Mouse (Mus musculus) neural tube, embryonic 15.5 days (tissue): ENCODE measurements around the gene Khdc1b. TPM values are rescaled to one million over a fixed set of nuclear protein-coding genes. Genes with fewer than 3 reads are reported as not detected.

Experiments
- ATAC-seq: fragments of 200-750 bp; cut with Nextera tagmentation; 2 replicates; pipeline ENCODE4 v1.8.0; 2017; ENCODE audit warnings: mild to moderate bottlenecking, moderate TSS enrichment, moderate library complexity; ENCODE audit not compliant: low FRiP score
- H3K27ac ChIP-seq: fragments of 300-500 bp; sonication (generic); replicated peaks from 2 replicates; pipeline ENCODE4 v1.5.1; 2015; ENCODE audit warnings: mild to moderate bottlenecking, inconsistent platforms
- H3K27me3 ChIP-seq: fragments of 300-500 bp; sonication (generic); replicated peaks from 2 replicates; pipeline ENCODE4 v1.6.1; 2015; ENCODE audit warnings: inconsistent platforms
- H3K36me3 ChIP-seq: fragments of 300-500 bp; sonication (generic); 2 replicates; pipeline ENCODE4 v1.6.1; 2015; ENCODE audit warnings: inconsistent platforms
- H3K4me1 ChIP-seq: fragments of 300-500 bp; sonication (generic); 2 replicates; pipeline ENCODE4 v1.6.1; 2015; ENCODE audit warnings: inconsistent platforms
- H3K4me2 ChIP-seq: fragments of 300-500 bp; sonication (generic); 2 replicates; pipeline ENCODE4 v1.6.1; 2015; ENCODE audit warnings: inconsistent platforms, mild to moderate bottlenecking, moderate library complexity
- H3K4me3 ChIP-seq: fragments of 300-500 bp; sonication (generic); replicated peaks from 2 replicates; pipeline ENCODE4 v1.5.1; 2015; ENCODE audit warnings: mild to moderate bottlenecking, inconsistent platforms
- H3K9ac ChIP-seq: fragments of 300-500 bp; sonication (generic); replicated peaks from 2 replicates; pipeline ENCODE4 v1.6.1; 2015; ENCODE audit warnings: mild to moderate bottlenecking, inconsistent platforms
- H3K9me3 ChIP-seq: fragments of 300-500 bp; sonication (generic); replicated peaks from 2 replicates; pipeline ENCODE4 v1.6.1; 2016; ENCODE audit warnings: inconsistent platforms
- WGBS: fragments of 180-500 bp; shearing (Covaris S2); methylation state at CpG from one replicate; pipeline ENCODE4 v1.1.7; 2015; ENCODE audit warnings: mixed read lengths; 5-methylcytosine and 5-hydroxymethylcytosine counted together
- polyA plus RNA-seq: library from polyadenylated mRNA; unstranded; fragments of >200 nt; fragmentation: Nextera tagmentation; extraction: Ambion mirVana; gene quantifications from 2 replicates; pipeline ENCODE4 v1.2.1, GENCODE M21; 2015

Gene Khdc1b
- polyA plus RNA-seq, 1 experiment from 2014 or later: not detected

GRCm38 (mm10) chr1:21419370-21419769 lies 36.0 kb downstream of the Khdc1b start:
- H3K9ac ChIP-seq: no peak overlapping the region
- no peaks in the 10 kb centered on the region for H3K27me3 ChIP-seq
- no peaks in the 10 kb centered on the region for H3K4me1 ChIP-seq
- no peak overlapping the region for H3K27ac ChIP-seq
- ATAC-seq: no peak
- H3K9me3 ChIP-seq: no peaks in the 10 kb centered on the region
- H3K4me2 ChIP-seq: no peak overlapping the region
- no peak overlapping the region for H3K4me3 ChIP-seq
- H3K36me3 ChIP-seq: no peaks in the 10 kb centered on the region

- H3K4me2 ChIP-seq: no peak overlapping the region
- no peak overlapping the region for H3K27ac ChIP-seq
- WGBS: 90% methylated on average over 2 of the region's 2 CpGs
- H3K4me3 ChIP-seq: no peak overlapping the region
- no peaks in the 10 kb centered on the region for H3K36me3 ChIP-seq
- H3K27me3 ChIP-seq: no peaks in the 10 kb centered on the region
- no peaks in the 10 kb centered on the region for H3K9me3 ChIP-seq
- no peak for ATAC-seq
- no peaks in the 10 kb centered on the region for H3K4me1 ChIP-seq
- no peak overlapping the region for H3K9ac ChIP-seq
These were observed 42.3 kb downstream of the Khdc1b start for GRCm38 (mm10) chr1:21425654-21426053.

- Histone ChIP-seq H3K9me3 (no peaks in the 10 kb centered on the region), H3K4me2 (no peak overlapping the region), H3K36me3 (no peaks in the 10 kb centered on the region), H3K4me1 (no peaks in the 10 kb centered on the region), H3K9ac (no peak overlapping the region), H3K27me3 (no peaks in the 10 kb centered on the region), H3K27ac (no peak overlapping the region), H3K4me3 (no peak overlapping the region)
- 73% methylated on average over 4 of the region's 4 CpGs for WGBS
- no peak for ATAC-seq
These were observed 44.7 kb downstream of the Khdc1b start for GRCm38 (mm10) chr1:21428079-21428478.

- Histone ChIP-seq H3K4me1 (no peaks in the 10 kb centered on the region), H3K9me3 (no peaks in the 10 kb centered on the region), H3K27ac (no peak overlapping the region), H3K4me3 (no peak overlapping the region), H3K36me3 (no peaks in the 10 kb centered on the region), H3K27me3 (no peaks in the 10 kb centered on the region), H3K9ac (no peak overlapping the region), H3K4me2 (no peak overlapping the region)
- WGBS: 92% methylated on average over 3 of the region's 3 CpGs
- no peak for ATAC-seq
These were observed 48.3 kb downstream of the Khdc1b start for GRCm38 (mm10) chr1:21431666-21432065.

- Histone ChIP-seq H3K36me3 (no peaks in the 10 kb centered on the region), H3K9ac (no peak overlapping the region), H3K4me2 (no peak overlapping the region), H3K9me3 (no peaks in the 10 kb centered on the region), H3K4me1 (no peaks in the 10 kb centered on the region), H3K4me3 (no peak overlapping the region), H3K27ac (no peak overlapping the region), H3K27me3 (no peaks in the 10 kb centered on the region)
- no peak for ATAC-seq
- 69% methylated on average over 3 of the region's 3 CpGs for WGBS
These were observed 51.5 kb downstream of the Khdc1b start for GRCm38 (mm10) chr1:21434853-21435252.

Other genes starting within 250 kb of the Khdc1b start
- 18.9 and 22.6 TPM in 2 replicates for gene Tmem14a, start 165.0 kb upstream of the Khdc1b start, polyA plus RNA-seq
- gene Gsta3, start 143.0 kb upstream of the Khdc1b start, polyA plus RNA-seq: 0.68 and 1.6 TPM in 2 replicates
- gene Khdc1a, start 33.9 kb upstream of the Khdc1b start, polyA plus RNA-seq: 2.2 TPM in 1 of 2 replicates, not detected in the other
- gene Khdc1c, start 15.2 kb upstream of the Khdc1b start, polyA plus RNA-seq: not detected in 2 replicates